Mouse (Mus musculus) A20 (cell line): ENCODE measurements around the gene Ccdc84.
A peak's percentile ranks its signal among the peaks of the same experiment; 100 is the strongest.
"Not testable (repeated sequence)": the region's sequence is repeated elsewhere in the genome, so short reads cannot be mapped to it uniquely, and the experiment has no call there.

Experiments used
- DNase-seq: peaks from one replicate; pipeline ENCODE4 v3.0.0-alpha.2; 2011; ENCODE audit warnings: low read depth, low spot score

Gene Ccdc84

DNA sequence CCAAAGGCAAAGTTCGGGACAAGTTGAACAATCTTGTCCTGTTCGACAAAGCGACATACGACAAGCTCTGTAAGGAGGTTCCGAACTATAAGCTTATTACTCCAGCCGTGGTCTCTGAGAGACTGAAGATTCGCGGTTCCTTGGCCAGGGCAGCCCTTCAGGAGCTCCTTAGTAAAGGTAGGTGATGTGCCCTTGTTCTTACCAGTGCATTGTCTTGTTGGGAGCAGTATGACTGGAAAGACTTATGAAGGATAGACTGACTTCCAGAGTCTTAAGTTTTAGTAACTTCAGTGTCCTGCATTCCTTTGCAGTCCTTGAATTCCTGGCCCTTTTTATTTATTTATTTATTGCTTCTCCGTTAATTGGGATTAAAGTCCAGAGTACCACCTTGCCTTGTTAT, 9.7 kb downstream of the Ccdc84 start:
- DNase-seq: not testable (repeated sequence)

DNA sequence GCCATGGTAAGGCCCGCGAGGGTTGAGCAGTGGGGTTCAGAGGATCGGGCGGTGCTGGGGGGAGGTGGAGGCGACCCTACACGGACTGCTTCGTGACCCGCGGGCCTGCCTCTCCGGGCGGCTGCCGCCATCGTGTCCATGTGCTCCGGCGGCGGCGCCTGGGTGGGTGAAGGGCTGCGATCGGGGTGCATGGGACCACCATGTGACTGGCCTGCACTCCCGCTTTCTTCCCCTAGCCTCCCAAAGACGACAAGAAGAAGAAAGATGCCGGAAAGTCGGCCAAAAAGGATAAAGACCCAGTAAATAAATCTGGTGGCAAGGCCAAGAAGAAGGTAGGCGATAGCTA, 10.6 kb downstream of the Ccdc84 start:
- no peak for DNase-seq

DNA sequence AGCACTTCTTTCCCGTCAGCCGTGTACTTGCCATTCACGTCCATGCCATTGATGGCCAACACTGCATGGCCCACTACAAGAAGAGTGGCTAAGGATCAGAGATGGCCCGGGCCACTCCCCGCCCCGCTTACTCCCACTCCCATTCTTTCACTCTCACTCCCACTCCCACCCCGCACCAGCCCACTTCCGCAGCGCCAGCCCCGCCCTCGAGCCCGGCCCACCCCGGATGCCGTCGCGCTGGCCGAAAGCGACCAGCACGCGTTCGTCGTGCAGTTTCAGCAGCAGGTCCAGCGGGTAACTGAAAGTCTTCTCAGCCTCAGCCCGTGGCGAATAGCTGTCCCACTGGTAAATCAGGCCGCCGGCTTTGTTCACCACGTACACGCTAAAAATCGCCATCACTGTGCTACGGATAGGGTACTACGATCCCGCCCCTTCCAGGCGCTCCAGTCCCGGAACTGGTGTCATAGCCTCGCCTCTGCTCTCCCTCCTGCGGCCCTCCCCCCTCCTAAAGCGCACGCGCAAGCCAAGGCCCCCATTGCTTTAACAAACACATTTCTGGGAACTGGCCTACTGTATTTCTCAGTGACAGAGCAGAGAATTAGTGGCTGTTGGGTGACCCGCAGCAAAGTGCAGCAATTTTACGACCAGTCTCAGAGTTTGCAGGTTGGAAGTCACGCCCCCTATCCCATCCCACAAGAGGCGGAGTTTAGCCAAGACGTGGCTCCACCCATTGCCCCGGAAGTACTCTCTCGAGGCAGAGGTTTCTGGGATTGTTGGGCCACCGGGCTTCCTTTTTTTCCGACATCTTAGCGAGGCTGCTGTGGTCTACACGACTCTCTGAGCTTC, 11.2 kb downstream of the Ccdc84 start, which contains the start of the genes Rps25 and Trappc4:
Rps25 (plus strand) TSS at position 234 of the 846 bp plus-strand sequence.
Trappc4 (minus strand) TSS at position 695 of the 846 bp plus-strand sequence.
- peak; percentile 97 for DNase-seq

DNA sequence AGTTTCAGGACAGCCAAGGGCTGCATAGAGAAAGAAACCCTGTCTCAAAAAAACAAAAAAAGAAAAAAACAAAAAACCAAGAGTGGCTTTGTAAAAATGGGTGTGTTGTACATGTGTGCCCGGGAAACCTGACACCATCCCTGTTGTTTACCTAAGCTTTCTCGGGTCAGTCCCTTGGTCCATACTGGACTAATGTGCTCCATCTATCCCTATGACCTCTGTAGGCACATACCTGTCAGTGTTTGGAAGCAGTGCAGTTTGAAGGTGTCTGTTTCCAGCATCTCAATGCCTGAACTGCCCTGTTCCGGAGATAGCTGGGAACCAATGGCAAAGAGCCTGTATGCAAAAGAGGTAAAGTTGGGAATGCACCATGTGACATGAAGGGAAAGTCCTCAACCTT, 13.4 kb downstream of the Ccdc84 start:
- no peak for DNase-seq

DNA sequence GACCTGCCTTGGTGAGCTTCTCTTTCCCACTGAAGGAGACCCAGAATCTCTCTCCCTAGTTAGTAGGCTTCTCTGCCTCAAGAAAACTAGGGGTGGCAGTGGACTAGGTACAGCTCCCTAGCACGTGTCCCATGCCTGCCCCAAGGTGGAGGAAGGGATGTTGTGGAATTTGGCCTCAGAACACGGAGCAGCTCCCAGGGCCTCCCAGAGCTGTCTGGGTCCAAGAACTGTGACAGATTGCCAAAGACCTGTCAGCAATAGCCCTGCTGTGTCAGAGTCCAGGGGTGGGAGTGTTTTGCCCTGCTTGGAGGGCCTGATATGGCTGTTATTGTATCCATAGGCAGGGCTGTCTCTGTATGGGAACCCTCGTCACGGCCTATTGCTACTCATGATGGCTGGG, 17.3 kb downstream of the Ccdc84 start:
- DNase-seq: no peak

DNA sequence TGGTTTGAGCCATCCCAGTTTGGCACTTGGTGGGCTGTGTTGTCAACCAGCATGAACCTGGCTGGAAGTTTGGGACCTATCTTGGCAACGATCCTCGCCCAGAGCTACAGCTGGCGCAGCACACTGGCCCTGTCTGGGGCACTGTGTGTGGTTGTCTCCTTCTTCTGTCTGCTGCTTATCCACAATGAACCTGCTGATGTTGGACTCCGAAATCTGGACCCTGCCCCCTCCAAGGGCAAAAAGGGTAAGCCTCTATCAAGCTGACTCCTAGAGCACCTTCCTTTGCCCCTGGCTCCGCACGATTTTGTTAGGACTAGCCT, 18.6 kb downstream of the Ccdc84 start:
- no peak for DNase-seq

DNA sequence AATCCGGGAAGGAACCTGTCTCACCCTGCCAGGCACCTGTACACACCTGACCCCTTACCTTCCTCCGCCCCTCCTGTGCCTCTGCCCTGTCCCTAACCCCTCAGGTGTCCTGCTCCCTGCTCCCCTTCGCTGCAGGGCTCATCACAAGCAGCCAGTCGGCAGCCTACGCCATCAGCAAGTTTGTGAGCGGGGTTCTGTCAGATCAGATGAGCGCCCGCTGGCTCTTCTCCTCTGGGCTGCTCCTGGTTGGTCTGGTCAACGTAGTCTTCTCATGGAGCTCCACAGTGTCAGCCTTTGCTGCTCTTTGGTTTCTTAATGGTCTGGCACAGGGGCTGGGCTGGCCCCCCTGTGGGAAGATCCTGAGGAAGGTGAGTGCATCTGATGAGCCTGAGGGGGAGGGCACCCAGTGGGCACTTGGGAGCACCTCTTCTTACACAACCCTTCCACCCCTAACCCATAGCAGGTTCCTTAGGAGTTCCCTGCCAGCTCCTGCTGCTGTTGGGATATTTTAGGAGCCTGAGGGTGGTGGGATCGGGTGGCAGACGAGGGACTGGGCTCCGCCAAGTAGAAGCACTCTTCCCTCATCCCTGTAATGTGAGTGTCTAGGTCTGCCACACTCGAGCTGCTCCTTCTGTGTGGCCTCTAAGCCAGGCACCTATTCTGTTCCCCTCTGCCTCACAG, 19.1 kb downstream of the Ccdc84 start:
- DNase-seq: peak; percentile 61

DNA sequence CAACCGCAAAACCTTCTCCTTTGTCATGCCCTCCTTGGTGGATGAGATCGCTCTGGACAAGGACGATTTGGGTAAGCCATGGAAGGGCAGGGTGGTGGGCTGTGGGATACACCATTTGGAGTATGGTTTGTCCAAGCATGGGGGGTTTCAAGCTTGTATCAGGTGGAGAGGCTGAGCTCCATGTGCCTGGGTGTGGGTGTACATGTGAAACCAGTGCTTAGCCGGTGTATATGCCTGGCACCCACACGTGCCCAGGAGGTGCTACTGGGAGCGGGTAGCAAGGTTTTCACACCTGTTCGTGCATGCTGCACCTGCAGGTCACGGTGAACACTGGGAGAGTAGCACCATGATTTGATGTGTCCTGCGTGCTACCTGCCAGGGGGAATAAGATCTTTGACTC, 19.8 kb downstream of the Ccdc84 start:
- no peak for DNase-seq

DNA sequence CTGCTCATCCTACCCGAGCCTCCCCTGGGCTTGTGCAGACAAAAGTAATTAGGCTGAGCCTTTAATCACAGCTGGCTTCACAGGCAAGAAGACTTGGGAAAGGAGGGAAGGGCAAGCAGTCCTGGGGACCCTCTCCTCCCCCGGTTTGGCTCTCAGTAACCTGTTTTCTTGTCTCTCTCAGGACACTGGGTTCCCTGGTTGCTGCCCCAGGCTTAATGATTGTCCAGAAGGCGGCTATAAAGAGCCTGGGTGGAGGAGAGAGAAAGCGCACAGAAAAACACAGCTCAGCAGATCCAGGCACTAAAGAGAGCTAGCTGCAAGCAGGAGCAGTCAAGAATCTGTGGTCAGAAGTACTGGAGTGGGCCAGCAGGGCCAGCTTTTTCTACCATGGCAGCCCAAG, 20.3 kb downstream of the Ccdc84 start:
- peak; percentile 67 for DNase-seq

DNA sequence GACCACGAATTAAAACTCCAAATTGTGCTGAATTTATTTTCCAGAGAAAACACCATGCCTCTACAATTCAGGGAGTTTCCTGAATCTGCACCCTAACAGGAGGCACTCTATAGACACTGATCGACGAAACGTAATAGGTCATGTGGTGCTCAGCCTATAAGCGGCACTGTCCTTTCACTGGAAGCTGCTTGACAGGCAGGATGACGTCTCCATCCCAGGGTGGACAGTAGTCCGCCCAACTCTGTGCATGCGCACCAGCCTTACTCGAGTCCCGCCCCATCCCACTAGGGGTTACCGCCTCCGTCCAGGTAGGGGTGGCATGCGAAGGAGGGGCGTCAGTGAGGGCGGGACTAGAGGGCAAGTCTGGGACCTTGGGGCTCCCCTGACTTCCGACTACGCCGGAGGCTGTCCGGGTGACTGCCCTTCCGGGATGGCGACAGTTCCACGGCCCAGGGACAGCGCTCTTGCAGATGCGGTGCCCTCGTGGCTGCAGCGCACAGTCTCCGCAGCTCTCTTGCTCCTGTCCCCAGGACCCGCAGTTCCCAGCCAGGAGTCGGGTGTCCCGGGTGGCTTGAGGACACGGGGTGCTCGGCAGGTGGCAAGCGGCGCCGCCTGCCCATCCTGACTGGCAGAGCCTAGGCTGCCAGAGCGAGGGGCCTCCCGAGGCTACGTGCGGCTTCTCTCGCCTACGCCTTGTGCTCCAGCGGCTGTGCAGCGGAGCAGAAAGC, 21.5 kb downstream of the Ccdc84 start, which contains the start of gene Slc37a4:
Slc37a4 (plus strand) TSS at position 169 of the 728 bp plus-strand sequence.
- DNase-seq: peak; percentile 100

DNA sequence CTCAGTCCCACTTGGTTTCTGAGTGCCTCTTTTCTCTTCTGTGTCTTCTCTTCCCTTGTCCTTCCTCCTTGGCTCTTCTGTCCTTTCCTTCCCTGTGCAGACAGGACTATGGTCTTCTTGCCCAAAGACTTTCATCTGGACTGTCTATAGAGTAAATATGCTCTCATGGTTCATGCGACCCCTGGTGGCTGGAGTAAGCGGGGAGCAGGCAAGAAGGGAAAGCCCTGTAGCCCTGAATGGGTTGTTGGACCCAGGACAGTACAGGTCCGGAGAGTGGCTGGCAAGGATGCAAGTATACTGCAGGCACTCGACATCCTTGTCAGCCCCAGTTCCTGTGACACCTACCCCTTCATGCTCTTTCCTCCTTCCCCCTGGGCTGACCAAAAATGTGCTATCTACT, 26.9 kb downstream of the Ccdc84 start:
- DNase-seq: peak; percentile 60

DNA sequence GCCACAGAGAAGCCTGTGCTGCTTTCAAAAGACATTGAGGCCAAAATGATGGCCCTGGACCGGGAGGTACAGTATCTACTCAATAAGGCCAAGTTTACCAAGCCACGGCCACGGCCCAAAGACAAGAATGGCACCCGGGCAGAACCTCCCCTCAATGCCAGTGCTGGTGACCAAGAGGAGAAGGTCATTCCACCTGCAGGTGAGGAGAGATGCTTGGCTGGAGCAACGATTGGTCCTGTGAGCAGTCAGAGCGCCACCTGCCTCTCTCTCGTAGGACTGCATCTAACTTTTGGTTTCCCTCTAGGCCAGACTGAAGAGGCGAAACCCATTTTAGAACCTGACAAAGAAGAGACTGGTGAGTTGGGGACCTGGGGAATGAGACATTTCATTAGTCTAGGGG, 29.1 kb downstream of the Ccdc84 start:
- DNase-seq: peak; percentile 67

DNA sequence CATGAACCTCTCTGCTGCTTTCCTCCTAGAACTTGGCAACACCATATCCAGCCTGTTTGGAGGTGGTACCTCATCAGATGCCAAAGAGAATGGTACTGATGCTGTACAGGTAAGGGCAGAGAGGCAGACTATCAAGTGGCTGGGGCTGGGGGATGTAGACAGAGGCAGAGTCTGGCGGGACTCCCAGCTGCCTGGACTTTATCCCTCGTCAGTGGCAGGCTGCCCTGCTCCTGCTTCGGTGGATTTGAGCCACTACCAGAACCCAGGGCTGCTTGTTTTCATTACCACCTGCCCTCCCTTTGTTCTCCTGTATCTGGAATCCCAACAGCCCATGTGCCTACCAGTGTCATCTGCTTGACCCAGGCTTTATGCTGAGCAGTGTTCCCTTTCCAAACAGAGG, 31.1 kb downstream of the Ccdc84 start:
- DNase-seq: no peak

DNA sequence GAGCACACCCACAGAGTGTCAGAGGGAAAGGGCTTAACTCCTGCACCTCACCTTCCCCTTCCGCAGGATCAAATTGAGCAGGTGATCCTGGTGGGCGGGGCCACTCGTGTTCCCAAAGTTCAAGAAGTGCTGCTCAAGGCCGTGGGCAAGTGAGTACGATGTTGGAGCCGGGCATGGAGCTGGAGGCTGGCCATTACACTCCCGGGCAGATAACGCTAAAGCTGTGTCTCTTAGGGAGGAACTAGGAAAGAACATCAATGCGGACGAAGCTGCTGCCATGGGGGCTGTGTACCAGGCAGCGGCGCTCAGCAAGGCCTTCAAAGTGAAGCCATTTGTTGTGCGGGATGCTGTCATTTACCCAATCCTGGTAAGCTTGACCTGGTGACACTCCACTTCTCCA, 33.8 kb downstream of the Ccdc84 start:
- DNase-seq: no peak

DNA sequence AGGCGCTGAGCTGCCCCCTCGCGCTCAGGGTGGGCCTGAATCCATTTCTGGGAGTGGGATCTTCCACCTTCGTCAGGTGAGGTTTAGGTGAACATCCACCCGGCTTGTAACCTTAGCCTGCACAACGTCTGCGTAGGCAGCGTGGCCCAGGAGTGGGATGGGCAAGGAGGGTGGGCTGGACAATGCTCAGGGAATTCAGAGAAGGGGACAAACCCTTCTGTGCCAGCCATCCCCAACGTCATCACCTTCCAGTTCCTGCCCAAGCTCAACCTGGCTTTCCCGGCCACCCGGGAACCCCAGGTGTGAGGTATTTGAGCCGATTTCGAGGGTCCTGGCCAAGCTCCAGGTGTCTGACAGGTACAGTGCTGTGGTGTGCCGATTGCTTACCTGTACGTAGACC, 38.5 kb downstream of the Ccdc84 start:
- DNase-seq: no peak

DNA sequence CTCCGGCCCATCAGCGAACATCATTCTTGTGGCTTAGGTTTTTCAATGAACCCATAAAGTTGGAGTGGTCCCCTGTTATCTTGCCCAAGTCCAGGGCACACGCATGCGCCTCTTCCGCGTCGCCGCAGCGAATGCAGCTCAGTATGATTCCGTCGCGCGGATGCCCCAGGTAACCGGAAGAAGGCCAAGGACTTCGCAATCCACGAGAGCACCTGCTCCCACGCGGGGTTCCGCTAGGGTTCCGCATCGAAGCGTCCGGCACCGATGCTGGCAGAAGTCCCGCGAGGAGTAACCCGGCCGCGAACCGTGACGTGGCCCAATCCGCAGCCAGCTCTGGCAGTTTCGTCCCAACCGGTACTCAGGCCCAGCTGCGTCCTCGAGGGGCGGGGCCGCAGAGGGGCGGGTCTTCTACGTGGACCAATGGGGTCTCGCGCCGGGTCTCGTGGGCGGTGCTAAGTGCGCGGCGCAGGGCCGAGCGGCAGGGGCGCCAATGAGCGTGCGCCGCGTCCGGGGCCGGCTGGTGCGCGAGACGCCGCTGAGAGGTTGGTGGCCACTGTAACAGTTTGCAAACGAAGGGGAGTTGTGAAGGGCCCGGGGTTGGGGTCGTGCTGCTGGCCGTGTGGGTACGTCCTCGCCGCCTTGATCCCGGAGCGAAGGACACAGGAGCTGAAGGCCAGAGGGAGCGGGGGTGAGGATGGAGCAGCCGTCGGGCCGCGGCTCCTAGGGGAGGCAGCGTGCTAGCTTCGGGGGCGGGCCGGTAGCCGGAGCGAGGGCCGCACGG, 39.1 kb downstream of the Ccdc84 start, which contains the start of gene Hyou1:
Hyou1 (plus strand) TSS at position 437 of the 781 bp plus-strand sequence.
- peak; percentile 100 for DNase-seq

DNA sequence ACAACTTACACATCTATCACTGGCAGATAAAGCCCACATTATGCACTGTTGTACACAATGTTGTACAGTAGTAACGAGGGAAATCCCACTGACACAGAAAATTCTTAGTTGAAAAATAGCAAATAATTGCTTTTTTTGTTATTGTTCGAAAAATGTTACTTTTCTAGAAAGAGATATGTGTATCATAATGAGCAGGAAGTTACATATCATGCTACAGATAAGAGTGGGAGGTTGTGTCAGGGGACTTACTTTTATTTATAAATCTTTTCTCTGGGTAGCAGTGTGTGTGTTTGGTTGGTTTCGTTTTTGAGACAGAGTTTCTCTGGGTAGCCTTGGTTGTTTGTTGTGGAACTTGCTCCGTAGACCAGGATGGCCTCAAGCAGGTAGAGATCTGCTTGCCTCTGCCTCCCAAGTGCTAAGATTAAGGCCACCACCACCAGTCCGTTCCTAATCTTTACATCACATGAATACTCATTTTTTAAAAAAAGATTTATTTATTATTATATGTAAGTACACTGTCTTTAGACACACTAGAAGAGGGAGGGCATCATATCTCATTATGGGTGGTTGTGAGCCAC, 40.1 kb downstream of the Ccdc84 start:
- peak; percentile 59 for DNase-seq

DNA sequence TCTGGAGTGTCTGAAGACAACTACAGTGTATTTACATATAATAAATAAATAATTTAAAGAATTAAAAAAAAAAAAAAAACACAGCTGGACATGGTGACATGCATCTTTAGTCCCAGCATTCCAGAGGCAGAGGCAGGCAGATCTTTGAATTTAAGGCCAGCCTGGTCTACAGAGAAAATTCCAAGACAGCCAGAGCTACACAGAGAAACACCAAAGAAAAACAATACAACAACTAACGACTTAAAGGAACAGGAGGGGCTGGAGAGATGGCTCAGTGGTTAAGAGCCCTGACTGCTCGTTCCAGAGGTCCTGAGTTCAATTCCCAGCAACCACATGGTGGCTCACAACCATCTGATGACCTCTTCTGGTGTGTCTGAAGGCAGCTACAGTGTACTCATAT, 41.0 kb downstream of the Ccdc84 start:
- peak; percentile 24 for DNase-seq

DNA sequence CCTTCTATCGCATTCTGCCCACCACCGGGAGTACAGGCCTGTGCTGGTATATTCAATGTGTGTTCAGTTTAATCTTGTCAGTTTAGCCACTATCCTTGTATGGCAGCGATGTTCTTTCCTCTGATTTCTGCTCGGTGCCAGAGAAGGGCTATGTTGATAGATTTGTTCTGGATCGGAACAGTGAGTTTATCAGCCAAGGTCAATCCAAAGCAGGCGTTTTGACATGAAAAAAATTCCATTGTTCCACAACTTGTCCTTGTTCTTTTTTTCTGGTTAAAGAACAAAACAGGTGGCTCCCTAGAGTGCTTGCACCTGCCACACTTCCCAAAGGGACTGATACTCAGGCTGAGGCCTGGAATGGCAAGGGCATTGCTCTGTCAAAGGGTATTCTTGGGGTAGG, 42.2 kb downstream of the Ccdc84 start:
- no peak for DNase-seq

DNA sequence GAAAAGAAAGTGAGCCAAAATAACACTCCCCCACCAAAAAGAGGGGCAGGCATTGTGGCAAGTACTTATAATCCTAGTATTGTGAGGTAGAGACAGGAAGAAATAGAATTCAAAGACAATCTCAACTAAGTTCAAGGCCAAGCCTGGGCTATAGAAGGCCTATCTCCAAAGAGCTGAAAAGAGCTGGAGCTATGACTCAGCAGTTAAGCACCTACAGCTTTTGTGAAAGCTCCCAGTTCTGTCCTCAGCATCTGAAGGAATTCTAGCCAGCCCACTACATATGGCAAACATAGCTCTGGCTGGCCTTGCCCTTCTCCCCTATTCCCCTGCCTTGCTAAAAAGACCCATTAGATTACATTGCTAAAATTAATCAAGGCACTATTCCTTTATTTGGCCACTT, 45.0 kb downstream of the Ccdc84 start:
- DNase-seq: no peak

DNA sequence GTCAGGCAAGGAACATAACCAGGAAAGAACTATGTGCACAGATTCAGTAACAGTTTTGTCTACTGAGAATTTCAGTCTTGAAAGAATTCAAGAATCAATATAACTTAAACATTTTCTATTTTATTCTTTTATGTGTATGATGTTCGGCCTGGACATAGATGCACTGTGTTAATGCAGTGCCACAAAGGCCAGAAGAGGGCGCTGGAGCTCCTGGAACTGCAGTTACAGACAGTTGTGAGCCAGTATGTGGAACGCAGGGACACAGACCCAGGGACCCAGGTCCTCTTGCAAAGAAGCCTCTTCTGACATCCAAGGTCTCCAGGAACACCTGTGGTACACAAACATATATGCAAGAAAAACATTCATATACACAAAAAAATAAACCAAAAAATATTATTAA, 53.9 kb downstream of the Ccdc84 start:
- DNase-seq: peak; percentile 76
